Comparison of ENCODE assay signal across 11 mouse cellular contexts in genomic region chr1:185898475-185898874, GRCm38 (mm10).
DNase-seq lines count a peak whose midpoint lies in the region; ATAC-seq lines count a peak whose summit lies in the region.
"Had no signal": no experiment of that assay in that cellular context is flagged by ENCODE, and none has a peak within 500 bp of the region (broad histone marks: within the 10 kb centered on the region; RNA-seq: fewer than 3 reads in every experiment).

No protein-coding gene starts in this region.

- H3K27me3 ChIP-seq in forebrain, embryonic 15.5 days: no peaks in the 10 kb centered on the region
- H3K27me3 ChIP-seq: neural tube, embryonic 12.5 days had no signal

- 0 out of 2 replicates have a peak, but pooled peaks have one; percentile 20 for ATAC-seq in cerebellum, adult (ENCODE audit: insufficient number of reproducible peaks, low FRiP score, low TSS enrichment)
- no peak for ATAC-seq in forebrain, embryonic 15.5 days (replicated peaks)

- H3K4me3 ChIP-seq in forebrain, embryonic 15.5 days: no peak overlapping the region
- H3K4me3 ChIP-seq: neural tube, embryonic 12.5 days had no signal

- no peaks in the 10 kb centered on the region for H3K9me3 ChIP-seq in forebrain, embryonic 15.5 days
- H3K9me3 ChIP-seq: neural tube, embryonic 12.5 days had no signal

- intact Hi-C loops in left cerebral cortex, postnatal 25 days (cut with DNase I): no loop called here

- WGBS in forebrain, embryonic 15.5 days: 70% methylated on average over 9 of the region's 9 CpGs

- no peaks in the 10 kb centered on the region for H3K36me3 ChIP-seq in forebrain, embryonic 15.5 days
- H3K36me3 ChIP-seq: neural tube, embryonic 12.5 days had no signal

- H3K9ac ChIP-seq in forebrain, embryonic 15.5 days (replicated peaks): no peak overlapping the region
- H3K9ac ChIP-seq: neural tube, embryonic 12.5 days had no signal

- H3K4me2 ChIP-seq in forebrain, embryonic 15.5 days (replicated peaks): no peak overlapping the region
- H3K4me2 ChIP-seq: neural tube, embryonic 12.5 days had no signal

- no peak for DNase-seq in cerebellum, postnatal 10 days
- peak; percentile 5 to 30 for DNase-seq in right cerebral cortex, adult 2 months (ENCODE audit: low spot score in 2 of 2)
- no peak for DNase-seq in right cerebral cortex, postnatal 14 days
- DNase-seq in left cerebral cortex, postnatal 25 days (ENCODE audit: low spot score in 2 of 2): peak; percentile 7 to 63
- peak; percentile 44 for DNase-seq in telencephalon, adult 2 months (ENCODE audit: low read depth, low spot score)
- no peak for DNase-seq in thymus, postnatal 10 days (ENCODE audit: low spot score in 2 of 2)
- DNase-seq: cerebellum, postnatal 14 days had no signal

- H3K27ac ChIP-seq in forebrain, embryonic 15.5 days (replicated peaks): no peak overlapping the region
- H3K27ac ChIP-seq: neural tube, embryonic 12.5 days; stomach, postnatal 0 days had no signal

- H3K4me1 ChIP-seq in forebrain, embryonic 15.5 days: no peaks in the 10 kb centered on the region
- H3K4me1 ChIP-seq: neural tube, embryonic 12.5 days had no signal

Comparison
In these comparisons a context has a peak if more than half of its experiments do, and no peak if none do; other contexts are left out.
1. DNase-seq: peak in right cerebral cortex, adult 2 months (2 of 2), left cerebral cortex, postnatal 25 days (2 of 2) and telencephalon, adult 2 months (single experiment); none in cerebellum, postnatal 10 days (0 of 2), right cerebral cortex, postnatal 14 days (single experiment) and thymus, postnatal 10 days (0 of 2).